Mouse (Mus musculus) c-Kit-positive CD71-positive TER-119-negative erythroid progenitor cells, embryonic 14.5 days (primary cell): ENCODE results near the gene Gda.

Source experiments
- DNase-seq: peaks from one replicate; pipeline ENCODE4 v3.0.0-alpha.2; 2013; ENCODE audit warnings: low read depth

Gene Gda

DNA sequence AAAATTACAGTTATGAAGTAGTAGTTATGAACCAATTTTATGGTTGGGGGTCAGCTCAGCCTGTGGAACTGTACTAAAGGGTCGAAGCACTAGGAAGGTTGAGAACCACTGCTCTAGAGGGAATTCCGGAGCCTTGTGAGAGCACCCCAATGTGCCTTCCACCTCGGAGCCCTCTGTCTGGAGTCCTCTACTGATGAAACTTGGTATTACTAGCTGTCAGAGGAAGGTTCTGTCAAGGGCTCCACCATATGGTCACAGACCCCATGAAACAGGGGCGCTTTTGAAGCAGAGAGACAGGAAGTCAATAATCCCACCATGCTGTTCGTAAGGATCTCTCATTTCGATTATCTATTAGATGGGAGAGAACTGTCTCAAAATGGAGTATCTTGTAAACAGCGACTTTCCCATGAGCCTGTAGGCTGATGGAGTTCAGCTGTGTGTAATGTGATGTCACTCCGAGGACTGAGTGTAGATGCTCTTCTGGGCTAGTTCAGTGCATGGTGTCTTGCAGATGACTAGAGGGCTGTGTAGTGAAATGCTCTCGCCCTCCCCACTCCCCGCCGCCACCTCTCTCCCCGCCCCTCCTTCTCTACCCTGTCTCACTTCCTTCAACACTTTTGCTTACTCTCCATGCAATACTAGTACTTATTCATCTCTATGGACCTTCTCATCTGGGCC is 100.7 kb downstream of the Gda start:
- DNase-seq: no peak

DNA sequence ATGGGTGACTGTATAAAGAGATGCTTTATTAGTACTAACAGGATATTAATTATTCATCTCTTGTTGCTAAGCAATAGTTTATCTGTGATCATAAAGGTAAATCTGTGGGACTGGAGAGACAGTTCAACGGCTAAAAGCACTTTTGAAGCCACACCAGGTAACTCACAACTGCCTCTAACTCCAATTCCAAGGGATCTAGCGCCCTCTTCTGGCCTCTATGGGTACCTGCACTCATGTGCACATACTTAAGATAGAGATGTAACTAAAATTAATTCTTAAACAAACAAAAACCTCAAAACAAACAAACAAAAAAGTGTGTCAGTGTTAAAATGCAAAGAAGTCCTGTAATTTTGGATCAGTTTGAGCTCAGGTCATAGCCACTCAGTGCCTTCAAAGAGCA is 101.9 kb downstream of the Gda start:
- DNase-seq: no peak

DNA sequence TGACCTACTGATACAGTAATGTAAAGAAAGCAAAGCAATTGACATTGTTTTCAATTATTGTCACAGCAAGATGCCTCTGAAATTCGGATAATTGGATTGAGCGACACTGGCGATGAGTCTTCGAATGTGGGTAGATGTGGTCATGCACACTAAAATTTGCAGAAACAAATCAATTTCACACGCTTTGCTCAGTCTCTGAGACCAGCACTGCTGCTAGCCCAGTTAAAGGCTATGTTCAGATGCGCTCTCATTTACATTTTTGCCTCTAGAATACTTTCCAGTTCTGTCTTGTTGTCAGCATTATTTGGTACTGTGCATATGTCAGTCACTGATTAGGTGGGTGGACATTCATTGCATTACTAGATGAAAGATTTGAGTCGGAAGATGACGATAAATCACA is 102.5 kb downstream of the Gda start:
- no peak for DNase-seq

DNA sequence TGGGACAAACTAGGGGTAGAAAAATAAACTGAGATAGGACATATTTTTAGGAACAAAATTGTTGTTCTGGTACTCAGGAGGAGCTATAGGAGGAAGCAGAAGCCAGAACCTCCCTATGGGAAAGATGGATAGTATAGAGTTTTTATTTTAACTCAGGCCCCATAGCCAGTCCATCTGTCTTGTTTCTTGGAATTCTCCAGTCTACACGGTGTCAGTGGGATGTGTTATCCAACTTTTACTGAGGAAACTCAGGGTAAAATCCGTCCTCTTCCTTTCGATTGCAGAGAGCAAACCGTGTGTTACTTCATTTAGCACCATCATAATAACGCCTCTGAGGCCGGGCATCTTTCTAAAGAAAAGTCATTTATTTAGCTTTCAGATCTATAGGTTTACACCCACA is 104.1 kb downstream of the Gda start:
- DNase-seq: no peak

GRCm38 (mm10) chr19:21368595-21368994 is 104.7 kb downstream of the Gda start:
- DNase-seq: no peak

DNA sequence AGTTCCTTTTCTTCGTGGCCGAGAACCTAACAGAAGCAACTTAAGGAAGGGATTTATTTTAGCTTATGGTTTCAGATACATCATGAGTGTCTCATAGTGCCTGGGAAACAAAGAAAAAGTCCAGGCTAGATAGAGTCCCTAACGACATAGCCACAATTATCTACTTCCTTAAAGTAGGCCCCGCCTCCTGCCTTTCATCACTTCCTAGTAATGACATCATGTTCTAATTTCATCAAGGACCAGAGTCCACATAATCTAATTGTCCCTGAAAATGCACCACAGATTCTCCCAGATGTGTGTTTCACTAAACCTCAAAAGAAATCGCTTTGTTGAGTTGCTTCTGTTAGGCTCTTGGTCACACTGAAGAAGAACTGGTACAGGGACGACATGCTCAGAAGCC is 115.5 kb downstream of the Gda start:
- DNase-seq: no peak

DNA sequence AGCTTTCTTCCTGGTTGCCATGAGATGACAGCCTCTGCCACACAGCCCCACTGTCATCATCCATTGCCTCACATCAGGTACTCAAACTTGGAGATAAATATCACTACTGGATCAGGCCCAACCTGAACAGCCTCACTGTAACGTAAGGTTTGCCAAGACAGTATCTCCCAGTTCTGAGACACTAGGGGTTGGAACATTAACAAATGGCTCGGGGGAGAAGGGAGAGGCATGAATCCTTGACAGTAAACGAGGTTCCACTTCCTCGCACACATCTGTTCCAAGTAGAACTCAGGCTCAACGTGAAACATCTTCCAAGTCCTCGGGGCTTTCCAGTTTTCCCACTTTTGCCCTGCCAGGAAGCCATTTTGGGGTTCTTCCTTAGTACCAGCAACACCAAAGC is 123.6 kb downstream of the Gda start:
- no peak for DNase-seq

DNA sequence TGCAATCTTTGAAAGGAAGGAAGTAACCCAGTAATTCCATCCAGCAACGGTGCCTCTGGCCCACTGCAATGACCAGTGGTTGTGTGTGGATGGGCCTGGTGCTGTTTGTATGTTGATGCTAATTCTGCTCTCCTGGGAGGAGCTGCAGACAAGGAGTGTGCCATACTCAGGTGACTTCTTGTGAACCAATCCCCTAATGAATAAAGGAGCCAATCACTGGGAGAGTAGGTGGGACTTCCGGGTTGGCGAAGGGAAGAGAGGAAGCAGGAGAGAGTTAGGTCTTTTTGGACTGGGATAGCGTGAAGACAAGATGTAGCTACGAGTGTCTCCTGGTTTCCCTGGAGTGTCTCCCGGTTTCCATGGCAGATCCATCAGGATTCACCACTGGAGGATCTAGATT is 126.6 kb downstream of the Gda start:
- DNase-seq: no peak
